Mouse (Mus musculus): ENCODE data around the gene Tfeb.

- TF ChIP-seq CTCF (IDR thresholded peaks at IDR 0.05 in 2 of 3, conservative IDR thresholded peaks at IDR 0.05 in 1 of 3; ENCODE audit: control insufficient read depth in 1 of 3, insufficient read depth in 1 of 3, low read depth in 2 of 3, low read length in 3 of 3, poor library complexity in 1 of 3, severe bottlenecking in 1 of 3), result no peak
- no peak for TF ChIP-seq POLR2A (IDR thresholded peaks at IDR 0.05; ENCODE audit: control insufficient read depth in 1 of 2, insufficient read depth in 1 of 2, low read depth in 1 of 2, low read length in 2 of 2, poor library complexity in 1 of 2)
- TF ChIP-seq CHD1 (IDR thresholded peaks at IDR 0.05; ENCODE audit: low read depth, low read length), result no peak
- no peak for TF ChIP-seq MYC (IDR thresholded peaks at IDR 0.05; ENCODE audit: low read depth, low read length)
- TF ChIP-seq POLR2AphosphoS2 (IDR thresholded peaks at IDR 0.05; ENCODE audit: low read length), result no peak
These were observed 40.3 kb downstream of the Tfeb start for GRCm38 (mm10) chr17:47777141-47777540.
